Mouse (Mus musculus): Measurements from ENCODE around the gene Klf13.

The Klf13 gene

DNA sequence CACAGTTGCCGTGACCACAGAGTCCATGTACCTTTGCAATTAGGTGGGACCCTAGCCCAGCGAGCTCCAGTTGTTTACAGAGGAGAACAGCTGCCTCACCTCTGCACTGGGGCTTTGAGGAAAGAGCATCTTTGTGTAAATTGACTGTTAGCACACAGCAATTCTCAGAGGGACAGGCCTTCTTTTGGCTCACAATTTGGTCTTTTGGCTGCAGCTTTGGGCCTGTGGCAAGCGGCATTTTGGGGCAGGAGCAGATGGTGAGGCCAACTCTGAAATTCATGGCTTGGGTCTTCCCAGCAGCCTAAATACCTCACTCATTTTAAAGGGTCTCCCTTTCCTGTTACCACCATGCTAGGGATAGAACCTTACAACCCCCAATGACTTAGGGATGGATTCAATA, 10.5 kb upstream of the Klf13 start:
- peak; percentile 50 to 71 for DNase-seq

DNA sequence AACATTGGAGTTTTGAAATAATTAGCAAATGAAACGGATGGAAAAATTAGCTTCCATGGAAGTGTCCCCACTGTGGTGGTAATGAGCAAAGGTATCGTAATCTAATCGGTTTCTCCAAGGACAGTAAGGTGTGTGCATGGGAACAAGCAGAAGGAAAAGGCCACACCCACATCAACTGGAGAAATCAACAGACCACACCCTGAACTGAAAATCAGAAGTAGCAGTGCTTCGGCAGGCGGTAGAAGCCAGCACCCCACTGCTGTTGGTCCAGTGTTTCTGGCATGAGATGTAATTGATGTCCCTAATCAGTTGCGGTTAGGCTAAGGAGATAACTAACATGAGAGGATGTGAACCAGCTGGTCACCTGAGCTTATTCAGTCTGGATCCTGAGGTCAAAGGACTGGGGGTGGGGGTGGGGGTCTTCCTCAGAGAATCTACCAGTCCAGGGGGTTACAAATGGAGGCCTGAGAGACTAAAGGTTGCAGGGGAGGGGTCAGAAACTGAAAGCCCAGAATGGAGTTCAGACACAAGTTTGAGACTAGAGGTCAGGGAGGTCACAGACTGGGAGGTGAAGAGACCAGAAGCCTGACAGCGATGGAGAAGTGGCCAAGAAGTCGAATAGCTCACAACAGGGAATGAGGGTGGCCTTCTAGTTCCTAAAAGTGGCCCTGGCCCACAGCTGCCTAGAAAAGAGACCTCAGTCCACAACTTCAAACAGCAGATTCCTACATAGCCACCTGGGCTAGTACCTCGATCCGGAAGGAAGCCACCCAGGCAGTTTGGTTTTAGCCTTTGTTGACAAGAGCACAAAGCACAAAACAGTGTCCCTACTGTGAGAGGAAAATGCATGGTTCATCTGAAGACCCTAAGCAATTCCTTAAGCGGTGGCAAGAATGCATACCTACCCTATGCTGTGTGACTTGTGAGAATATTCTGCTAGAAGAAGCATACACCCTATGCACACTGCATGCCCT, 9.1 kb upstream of the Klf13 start:
- no peak for DNase-seq

DNA sequence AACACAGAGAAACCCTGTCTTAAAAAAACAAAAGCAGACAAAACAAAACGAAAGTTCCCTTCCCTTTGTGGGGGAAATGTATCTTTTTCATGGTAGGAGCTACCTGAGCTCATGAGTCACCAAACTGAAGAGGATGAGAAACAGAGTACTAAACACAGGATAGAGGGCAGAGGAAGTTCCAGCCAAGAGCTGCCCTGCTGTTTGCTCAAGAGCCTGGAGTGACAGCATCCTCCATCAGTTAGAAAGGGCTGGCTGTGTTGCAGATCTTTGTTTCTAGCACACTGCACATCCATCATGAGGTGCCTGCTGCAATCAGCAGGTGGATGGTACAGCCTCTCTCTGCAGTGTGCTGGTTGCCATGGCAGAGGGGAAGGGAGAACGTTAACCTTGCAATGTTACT, 5.2 kb upstream of the Klf13 start:
- no peak for DNase-seq

DNA sequence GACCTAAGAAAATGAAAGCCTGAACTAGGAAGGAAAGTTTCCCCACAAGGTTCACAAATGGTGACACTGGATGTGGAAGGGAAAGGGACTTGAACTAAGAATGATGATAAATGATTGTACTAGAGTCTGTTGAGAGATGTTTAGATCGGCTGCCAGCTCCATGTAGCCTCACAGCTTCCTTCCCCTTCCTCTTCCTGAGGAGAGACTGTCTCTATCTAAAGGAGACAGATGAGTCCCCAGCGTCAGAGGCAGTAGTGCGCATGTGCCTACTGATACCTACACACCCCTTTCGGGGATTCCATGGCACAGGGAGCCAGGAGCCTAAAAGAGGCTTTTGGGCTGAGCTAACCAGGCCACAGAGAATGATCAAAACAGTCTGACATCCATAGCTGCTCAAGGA, 2.8 kb upstream of the Klf13 start:
- DNase-seq = no peak

DNA sequence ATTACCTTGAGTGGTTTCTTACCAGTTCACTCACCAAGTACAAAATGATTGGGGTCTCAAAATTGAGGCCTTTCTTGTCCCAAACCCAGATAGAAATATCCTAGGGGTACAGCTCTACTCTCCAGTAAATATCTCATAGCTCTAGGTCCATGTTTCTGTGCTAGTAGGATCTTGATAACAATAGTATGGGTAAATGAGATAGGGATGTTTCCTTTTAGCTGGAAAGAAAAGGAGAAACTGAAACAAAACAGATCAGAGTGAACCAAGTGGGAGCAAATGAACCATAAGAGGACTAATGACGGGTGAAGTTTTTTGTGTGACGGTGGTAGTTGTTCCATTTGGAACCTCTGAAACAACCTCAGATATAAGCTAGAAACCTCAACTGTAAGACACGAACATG, 2.3 kb upstream of the Klf13 start:
- DNase-seq = no peak

DNA sequence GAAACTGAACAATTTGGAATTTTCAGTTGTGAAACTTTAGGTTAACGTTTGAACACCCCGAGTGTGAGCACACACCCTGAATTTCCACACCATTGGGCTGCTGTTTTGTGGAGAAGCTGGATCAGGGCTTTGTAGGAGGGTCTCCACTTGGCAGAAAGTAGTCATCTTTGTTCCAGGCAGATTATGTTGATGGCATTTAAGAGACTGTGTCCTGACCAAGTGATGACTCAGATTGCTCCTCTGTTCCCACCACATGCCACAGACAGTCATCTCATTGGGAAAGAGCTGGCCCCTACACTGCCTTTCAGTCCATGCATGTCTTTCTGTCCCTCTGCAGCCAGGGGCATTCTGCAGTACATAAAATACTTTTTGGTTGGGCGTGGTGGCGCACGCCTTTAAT, 1.6 kb upstream of the Klf13 start:
- DNase-seq = no peak

DNA sequence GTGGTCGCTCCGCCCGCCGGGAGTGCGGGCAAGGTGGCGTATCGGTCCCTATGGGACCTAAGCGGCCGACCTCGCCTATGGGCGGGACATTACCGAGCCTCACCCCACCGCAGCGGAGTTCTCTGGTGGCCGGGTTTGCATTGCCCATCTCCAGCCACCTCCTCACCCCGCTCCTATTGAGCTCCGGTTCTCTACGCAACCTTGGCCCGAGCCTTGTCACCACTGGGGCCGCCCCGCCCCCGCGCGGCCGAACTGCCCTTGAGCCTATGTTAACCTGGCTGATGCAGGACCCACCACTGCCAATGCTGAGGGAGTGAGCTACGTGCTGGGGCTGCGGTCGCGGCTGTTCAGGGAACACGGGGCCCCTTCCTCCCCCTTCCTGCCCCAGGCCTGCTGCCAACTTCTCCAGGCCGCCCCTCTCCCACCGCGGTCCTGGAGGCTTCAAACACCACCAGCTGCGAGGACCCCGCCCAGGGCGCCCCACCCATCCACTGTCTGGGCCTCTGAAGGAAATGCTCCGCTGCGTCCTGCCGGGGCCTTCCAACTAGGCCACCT, 759 bp upstream of the Klf13 start:
- DNase-seq = peak; percentile 88

DNA sequence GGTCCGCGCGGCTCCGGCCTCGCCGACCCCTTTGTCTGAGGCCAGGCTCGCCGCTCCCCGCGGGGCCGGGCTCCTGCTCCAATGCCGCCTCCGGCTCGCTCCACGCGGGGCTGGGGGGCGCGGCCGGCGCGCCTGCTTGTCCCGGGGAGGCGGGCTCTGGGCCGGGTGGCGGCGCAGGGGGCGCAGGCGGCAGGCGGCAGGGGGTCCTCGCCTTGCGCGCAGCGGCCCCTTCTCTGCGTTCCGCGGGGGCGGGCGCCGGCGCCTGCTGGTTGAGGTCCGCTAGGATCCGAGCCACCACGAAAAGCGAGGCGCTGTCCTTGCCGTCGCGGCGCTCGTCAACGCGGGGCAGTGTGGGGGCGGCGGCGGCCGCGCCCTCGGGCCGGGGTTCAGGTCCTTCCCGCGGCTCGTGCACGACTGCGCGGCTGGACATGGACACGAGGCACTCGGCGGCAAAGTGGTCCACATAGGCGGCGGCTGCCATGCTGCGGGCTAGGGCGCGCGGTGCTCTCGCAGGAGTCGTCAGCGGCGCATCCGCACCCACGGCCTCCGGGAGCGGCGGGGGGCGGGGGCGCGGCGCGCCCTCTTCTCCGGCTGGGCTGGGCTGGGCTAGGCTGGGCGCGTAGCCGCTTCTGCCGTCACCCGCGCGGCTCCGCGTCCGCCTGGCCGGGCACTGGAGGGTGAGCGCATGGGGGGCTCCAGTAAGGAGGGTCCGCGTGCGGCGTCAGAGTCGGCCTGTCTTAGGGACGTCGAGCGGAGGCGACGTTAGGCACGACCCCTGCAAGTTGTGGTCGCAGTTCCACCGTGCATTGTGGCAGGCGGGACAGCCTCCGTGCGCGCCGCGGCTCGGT, 425 bp downstream of the Klf13 start:
- peak; percentile 70 to 78 for DNase-seq

DNA sequence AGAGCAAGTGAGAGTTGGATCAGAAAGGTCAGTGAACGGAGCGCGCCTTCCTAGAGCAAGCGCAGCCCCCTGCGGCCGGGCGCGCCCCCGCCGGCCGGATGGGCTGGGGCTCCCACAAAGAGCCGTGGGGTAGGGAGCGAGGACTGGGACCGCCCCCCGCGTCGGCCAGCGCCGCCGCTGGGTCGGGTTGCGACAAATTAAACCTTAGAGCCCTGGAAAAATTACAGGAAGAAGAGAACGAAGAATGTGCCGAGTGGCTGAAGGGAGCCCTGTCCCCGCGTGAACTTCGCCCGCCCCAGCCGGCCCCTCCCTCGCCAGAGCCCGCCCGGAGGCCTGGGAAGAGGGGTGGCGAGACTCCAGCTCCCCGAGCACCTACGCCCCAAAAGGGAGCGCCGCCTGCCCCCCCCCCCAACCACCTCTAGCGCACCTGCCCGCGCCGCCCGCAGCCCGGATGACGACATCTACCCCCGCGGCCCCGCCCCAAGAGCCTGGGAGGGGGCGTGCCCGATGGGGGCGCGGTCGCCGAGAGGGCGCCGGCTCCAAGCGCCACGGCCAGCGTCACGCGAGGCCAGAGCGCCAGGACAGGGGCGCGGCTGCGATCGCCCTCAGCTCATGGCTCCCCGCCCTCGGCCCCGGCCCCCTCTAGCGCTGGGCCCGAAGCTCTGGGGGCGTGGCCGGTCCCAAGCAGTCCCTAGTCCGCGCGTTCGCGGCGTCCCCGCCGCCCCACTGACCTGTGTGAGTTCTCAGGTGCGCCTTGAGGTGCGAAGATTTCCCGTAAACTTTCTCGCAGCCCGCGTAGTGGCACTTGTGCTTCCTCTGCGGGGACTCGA, 1.3 kb downstream of the Klf13 start:
- DNase-seq = peak; percentile 86 to 88

DNA sequence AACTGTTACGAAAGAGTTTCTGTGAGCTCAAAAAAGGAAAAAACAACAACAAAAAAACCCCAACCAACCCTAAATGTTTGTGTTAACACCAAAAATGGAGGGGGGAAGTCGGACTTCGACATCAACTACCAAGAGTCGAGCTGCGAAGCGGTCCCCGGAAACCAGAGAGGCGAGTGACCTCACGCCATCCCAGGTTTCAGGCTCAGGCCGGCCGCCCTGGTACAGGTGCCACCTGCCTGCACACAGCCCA, 1.8 kb downstream of the Klf13 start:
- DNase-seq = no peak

DNA sequence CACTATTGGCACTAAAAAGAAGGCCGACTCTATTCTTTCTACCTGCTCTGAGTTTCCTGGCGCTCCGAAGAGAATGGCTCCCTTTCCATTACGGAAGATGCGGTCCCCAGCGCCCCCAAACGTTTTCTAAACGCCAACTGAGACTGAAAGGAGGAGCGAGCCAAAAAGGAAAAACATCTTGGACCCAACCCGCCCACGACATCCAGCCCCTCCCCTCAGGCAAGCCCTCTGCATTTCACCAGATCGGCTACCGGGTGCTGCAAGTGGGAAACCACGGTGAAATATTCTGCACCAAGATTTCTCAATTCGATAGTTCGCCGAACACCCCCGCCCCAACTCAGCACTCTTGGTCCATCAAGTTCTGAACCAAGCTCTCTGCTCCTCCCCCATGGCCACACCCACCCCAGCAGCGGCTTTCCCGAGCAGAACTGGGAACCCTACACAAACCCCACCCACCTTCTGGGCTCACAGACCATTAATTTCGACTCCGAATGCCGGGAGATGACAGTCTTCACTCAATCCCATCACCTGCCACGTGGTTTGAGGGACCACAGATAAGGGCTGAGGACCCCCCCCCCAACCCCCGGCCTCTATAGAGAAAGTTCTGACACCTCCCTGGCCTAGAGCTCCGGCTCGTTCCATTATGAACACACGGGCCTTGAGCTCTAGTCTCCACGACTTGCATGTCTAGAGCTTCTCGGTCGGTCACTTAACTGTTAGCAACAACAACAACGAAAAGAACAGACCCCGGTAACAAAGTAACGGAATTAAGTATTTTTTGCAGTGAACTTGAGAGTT, 2.3 kb downstream of the Klf13 start:
- DNase-seq = peak; percentile 83 to 86

DNA sequence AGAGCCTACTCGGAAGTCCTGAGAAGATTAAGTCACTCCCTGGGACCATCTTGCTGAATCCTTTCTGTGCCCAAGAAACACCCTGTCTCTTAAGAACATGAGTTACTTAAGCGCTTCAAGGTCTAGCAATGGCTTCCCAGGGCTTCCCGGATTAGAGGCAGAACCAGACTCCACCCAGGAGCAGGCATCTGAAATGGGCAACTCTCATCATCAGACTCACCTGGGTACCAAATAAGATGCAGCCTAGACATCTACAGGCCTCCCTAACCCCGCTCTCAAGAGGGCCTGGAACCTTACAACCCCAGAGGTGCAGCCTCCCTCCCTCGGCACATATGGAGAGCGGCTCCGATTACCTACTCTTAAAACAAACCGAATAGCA, 2.9 kb downstream of the Klf13 start:
- peak in 1 of 2 experiments; percentile 36 for DNase-seq

DNA sequence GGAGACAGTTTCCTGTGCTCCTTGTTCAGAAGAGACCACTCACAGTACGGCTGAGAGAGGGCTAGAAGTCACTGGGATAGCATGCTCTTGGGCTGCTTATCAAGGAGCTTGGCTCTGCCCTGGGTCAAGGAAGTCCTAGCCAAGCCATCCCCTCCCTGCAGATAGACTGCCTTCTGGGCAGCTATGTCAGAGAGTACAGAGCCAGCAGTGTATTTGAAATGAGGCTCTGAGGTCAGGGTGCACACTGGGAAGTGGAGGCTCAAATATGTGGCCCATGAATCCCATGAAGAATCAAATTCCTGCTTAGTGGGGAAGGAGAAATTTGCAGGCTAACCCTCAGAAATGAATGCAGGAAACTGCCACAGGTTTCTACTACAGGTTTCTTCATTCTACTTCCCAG, 4.2 kb downstream of the Klf13 start:
- peak in 1 of 2 experiments; percentile 46 for DNase-seq

DNA sequence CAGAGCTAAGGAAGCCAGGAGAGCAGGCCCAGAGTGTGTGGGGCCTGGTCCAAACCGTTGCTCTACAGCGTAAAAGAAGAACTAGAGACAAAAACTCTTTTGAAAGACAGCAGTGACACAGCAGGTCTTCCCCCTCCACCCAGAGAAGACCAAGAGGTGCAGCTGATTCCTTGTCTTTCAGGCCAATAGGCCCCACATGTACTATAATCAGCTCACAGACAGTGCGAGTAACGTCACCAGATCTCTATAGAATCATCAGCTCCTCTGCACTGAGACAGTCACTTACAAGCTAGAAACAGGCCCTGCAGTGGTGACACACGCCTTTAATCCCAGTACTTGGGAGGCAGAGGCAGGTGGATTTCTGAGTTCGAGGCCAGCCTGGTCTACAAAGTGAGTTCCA, 4.8 kb downstream of the Klf13 start:
- DNase-seq = no peak

DNA sequence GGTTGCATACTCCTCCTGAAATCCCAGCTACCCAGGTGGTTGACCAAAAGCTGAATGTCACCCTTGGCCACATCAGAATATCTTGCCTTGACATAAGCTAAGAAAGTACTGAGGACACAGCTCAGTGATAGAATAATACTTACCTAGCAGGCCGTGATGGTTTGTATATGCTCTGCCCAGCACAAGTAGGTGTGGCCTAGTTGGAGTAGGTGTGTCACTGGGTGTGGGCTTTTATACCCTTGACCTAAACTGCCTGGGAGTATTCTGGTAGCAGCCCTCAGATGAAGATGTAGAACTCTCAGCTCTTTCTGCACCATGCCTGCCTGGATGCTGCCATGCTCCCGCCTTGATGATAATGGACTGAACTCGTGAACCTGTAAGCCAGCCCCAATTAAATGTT, 6.3 kb downstream of the Klf13 start:
- no peak for DNase-seq

DNA sequence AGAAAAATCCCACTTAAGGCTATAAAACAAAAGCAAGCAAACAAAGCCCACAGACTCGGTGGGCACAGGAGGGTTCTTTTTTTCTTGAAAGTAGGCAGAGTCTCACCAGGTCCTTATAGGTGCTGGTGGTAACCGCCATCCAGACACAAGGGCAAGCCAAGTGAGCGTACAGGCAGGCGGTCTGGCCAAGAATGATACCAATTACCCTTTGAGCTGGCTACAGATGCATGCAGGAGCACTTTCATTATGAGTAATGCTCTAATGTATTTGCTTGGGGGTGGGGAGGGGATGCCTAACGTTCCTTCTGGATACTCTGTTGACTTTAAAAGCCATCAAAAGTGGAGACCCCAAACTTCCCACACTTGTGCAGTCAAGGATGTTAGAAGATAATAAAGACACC, 7.9 kb downstream of the Klf13 start:
- DNase-seq = no peak

DNA sequence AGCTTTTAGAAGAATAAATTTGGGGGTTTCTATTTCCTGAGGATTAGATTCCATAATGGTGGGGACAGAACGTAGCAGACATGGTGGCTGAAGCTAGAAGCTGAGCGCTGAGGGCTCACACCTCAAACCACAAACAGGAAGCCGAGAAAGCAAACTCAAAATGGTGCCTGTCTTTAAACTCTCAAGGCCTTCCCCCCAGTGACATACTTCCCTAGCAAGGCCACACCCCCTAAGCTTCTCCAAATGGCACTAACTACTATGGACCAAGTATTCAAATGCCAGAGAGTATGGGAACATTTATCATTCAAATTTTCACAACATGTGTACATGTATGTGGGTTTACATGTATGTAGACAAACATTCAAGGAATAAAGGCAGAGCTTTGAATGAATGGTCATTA, 8.6 kb downstream of the Klf13 start:
- DNase-seq = no peak

DNA sequence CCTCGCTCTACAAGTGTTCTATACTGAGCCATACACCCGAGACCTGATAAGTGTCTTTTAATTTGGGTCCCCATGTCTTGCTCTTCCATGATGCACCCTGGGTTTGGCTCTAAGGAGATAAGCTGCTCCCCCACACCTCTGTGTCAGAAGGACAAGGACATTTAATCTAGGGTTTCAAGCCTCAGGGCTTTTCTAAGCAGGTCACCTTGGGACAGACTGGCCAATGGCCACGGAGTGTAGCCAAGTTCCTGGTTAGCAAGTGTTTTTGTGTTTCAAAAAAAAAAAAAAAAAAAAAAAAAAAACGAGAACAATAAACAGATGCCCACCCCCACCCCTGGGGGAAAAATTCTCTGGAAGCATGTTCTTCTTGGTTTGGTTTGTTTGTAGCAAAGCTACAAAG, 9.6 kb downstream of the Klf13 start:
- peak; percentile 66 to 67 for DNase-seq

DNA sequence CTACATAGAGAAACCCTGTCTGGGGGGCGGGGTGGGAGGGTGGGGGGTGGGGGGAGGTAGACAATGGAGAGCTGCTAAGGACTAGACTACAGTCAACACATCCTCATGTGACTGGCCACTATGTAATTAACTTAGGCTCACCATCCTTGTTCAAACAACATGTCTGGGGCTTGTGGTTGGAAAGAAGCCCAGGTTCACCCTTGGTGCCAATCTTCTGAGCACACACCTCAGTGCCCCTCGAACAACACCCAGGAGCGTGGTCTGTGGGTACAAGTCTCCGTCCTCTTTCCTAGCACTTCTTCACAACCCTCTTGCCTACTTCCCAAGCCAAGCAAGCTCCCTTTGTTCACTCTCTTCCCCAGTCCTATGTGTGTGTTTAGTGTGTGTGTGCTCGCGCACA, 11.6 kb downstream of the Klf13 start:
- DNase-seq = peak in 1 of 2 experiments; percentile 48

DNA sequence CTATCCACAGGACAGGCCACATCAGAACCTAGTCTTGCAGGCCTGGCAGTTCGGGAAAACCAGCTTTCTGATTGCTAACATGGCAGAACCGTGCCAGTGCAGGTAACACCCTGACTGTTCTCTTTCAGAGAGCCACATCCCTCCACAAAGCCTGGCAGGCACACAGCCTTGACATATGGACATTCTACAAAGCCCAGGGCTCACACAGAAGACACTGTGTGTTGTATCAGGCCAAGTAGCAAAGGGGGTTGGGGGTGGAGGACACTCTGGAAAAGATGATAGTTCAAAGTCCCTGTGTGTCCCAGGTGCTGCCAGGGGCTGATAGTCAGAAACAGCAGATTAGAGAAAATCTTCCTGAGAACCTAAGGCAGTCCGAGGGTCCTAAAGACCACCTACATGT, 12.2 kb downstream of the Klf13 start:
- peak in 1 of 2 experiments; percentile 58 for DNase-seq

DNA sequence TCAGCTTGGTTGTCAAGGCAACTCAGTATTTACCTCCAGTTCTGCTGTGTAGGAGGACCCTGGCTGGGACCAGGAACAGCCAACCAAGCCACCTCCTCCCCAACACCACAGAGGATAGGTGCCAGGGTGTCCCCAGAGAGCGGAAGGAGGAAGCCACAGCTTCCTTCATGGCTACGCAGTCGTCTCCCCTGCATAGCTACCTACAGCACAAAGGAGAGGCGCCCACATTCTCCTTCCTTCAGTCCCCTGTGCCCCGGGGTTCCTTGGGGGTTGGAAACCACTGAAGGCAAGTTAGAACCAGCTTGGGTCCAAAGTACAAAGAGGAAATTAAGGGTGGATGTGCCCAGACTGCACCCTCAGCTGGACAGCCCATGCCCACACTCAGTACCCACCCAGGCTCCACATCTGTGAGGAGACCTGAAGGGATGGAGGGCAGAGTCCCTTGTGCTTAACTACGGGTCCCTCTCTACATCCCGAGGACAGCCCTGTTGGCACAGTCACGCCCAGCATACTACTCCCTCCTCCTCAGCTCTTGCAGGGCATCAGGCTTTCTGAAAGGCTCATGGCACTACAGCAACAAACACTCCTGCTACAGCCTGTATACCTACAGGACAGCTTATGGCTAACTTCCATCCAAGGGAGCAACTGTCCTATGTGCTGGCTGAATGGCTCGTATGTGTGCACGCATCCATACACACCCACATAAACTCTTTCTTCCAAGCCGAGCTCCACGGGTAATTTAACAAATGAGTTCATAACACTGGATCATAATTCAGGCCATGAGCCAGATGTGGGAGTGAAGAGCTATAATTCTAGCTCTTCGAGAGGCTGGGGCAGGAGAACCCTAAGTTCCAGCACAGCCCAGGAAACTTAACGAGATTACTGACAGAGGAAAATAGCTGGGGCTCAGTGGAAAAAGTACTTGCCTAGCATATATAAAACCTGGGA, 13.0 kb downstream of the Klf13 start:
- peak in 1 of 2 experiments; percentile 47 for DNase-seq
